Mouse (Mus musculus) myocyte (in vitro differentiated cells): ENCODE results near the gene Dram1.

Experiments
- CEBPB ChIP-seq: IDR thresholded peaks from 2 replicates; pipeline ENCODE4 v1.6.1; 2011; ENCODE audit warnings: mild to moderate bottlenecking, moderate library complexity; ENCODE audit not compliant: poor library complexity, insufficient read depth, severe bottlenecking
- E2F4 ChIP-seq: IDR thresholded peaks from one replicate; pipeline ENCODE4 v1.6.1; 2011; ENCODE audit warnings: mild to moderate bottlenecking, control low read depth, moderate library complexity; ENCODE audit not compliant: insufficient read depth
- MAX ChIP-seq: IDR thresholded peaks from one replicate; pipeline ENCODE4 v1.6.1; 2011; ENCODE audit warnings: low read depth, mild to moderate bottlenecking, control low read depth
- MYOG ChIP-seq, 3 experiments: IDR thresholded peaks; one replicate each; pipeline ENCODE4 v1.6.1; 2011; ENCODE audit warnings: control low read depth in 2 of 3, low read depth in 2 of 3, mild to moderate bottlenecking in 2 of 3; ENCODE audit not compliant: insufficient read length in 2 of 3, control insufficient read depth in 1 of 3, insufficient read depth in 1 of 3
- POLR2A ChIP-seq: IDR thresholded peaks from one replicate; pipeline ENCODE4 v1.6.1; 2011; ENCODE audit warnings: low read depth, mild to moderate bottlenecking, control low read depth, moderate library complexity; ENCODE audit not compliant: insufficient read length
- POLR2AphosphoS2 ChIP-seq: IDR thresholded peaks from one replicate; pipeline ENCODE4 v1.6.1; 2011; ENCODE audit warnings: low read depth, control low read depth; ENCODE audit not compliant: insufficient read length
- REST ChIP-seq: IDR thresholded peaks from one replicate; pipeline ENCODE4 v1.6.1; 2011; ENCODE audit warnings: mild to moderate bottlenecking, control low read depth, moderate library complexity; ENCODE audit not compliant: insufficient read depth, insufficient read length
- SRF ChIP-seq: IDR thresholded peaks from one replicate; pipeline ENCODE4 v1.6.1; 2011; ENCODE audit warnings: low read depth; ENCODE audit not compliant: control insufficient read depth, insufficient read length
- TCF12 ChIP-seq: IDR thresholded peaks from one replicate; pipeline ENCODE4 v1.6.1; 2011; ENCODE audit warnings: mild to moderate bottlenecking, control low read depth; ENCODE audit not compliant: poor library complexity, insufficient read depth, severe bottlenecking
- TCF3 ChIP-seq: IDR thresholded peaks from one replicate; pipeline ENCODE4 v1.6.1; 2011; ENCODE audit warnings: low read depth, control low read depth; ENCODE audit not compliant: insufficient read length
- USF1 ChIP-seq: IDR thresholded peaks from one replicate; pipeline ENCODE4 v1.6.1; 2011; ENCODE audit warnings: low read depth, mild to moderate bottlenecking, control low read depth, moderate library complexity

DNA sequence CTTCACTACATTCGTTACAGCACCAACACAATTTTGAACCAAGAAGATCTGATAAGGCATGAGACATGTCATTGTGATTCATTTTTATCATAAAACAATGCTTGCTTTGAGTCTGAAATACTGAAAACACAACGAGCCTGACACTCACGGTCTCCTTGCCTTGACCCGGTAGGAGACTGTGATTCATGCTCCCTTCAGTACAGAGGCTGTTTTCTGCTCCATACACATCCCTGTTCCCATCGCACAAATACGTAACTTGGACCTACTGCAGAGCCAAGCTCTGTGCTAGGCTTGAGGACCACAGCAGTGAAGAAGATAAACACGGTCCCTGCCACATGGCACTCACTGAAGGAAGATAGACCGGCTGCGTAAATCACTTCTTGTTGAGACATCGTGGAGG, 90.8 kb downstream of the Dram1 start:
- TF ChIP-seq CEBPB (no peak), TCF3 (no peak), MAX (no peak), POLR2AphosphoS2 (no peak), POLR2A (no peak), E2F4 (no peak), MYOG (IDR thresholded peaks at IDR 0.05; ENCODE audit: control insufficient read depth in 1 of 3, insufficient read depth in 1 of 3, insufficient read length in 2 of 3, low read depth in 2 of 3) (no peak), TCF12 (no peak), USF1 (no peak), REST (no peak), SRF (no peak)
